Mouse (Mus musculus) midbrain, embryonic 12.5 days (tissue): ENCODE results near the gene Impdh1. TPM values are rescaled to one million over a fixed set of nuclear protein-coding genes. Genes with fewer than 3 reads are reported as not detected.

Source experiments
- ATAC-seq: fragments of 200-750 bp; cut with Nextera tagmentation; 2 replicates; pipeline ENCODE4 v1.8.0; 2017; ENCODE audit warnings: low read depth, moderate TSS enrichment, moderate library complexity; ENCODE audit not compliant: low FRiP score
- H3K27ac ChIP-seq: fragments of 300-500 bp; sonication (generic); replicated peaks from 2 replicates; pipeline ENCODE4 v1.5.1; 2016; ENCODE audit warnings: mild to moderate bottlenecking
- H3K27me3 ChIP-seq: fragments of 300-500 bp; sonication (generic); 2 replicates; pipeline ENCODE4 v1.6.1; 2016; ENCODE audit warnings: mild to moderate bottlenecking
- H3K36me3 ChIP-seq: fragments of 300-500 bp; sonication (generic); 2 replicates; pipeline ENCODE4 v1.6.1; 2016
- H3K4me1 ChIP-seq: fragments of 300-500 bp; sonication (generic); 2 replicates; pipeline ENCODE4 v1.6.1; 2016
- H3K4me2 ChIP-seq: fragments of 300-500 bp; sonication (generic); replicated peaks from 2 replicates; pipeline ENCODE4 v1.6.1; 2016; ENCODE audit warnings: mild to moderate bottlenecking, moderate library complexity
- H3K4me3 ChIP-seq: fragments of 300-500 bp; sonication (generic); 2 replicates; pipeline ENCODE4 v1.5.1; 2016; ENCODE audit warnings: mild to moderate bottlenecking
- H3K9ac ChIP-seq: fragments of 300-500 bp; sonication (generic); replicated peaks from 2 replicates; pipeline ENCODE4 v1.6.1; 2016; ENCODE audit warnings: mild to moderate bottlenecking, moderate library complexity
- H3K9me3 ChIP-seq: fragments of 300-500 bp; sonication (generic); 2 replicates; pipeline ENCODE4 v1.6.1; 2016; ENCODE audit warnings: mild to moderate bottlenecking
- WGBS: fragments of 180-500 bp; shearing (Covaris S2); methylation state at CpG from one replicate; pipeline ENCODE4 v1.1.7; 2016; 5-methylcytosine and 5-hydroxymethylcytosine counted together
- polyA plus RNA-seq: library from polyadenylated mRNA; unstranded; fragments of >200 nt; fragmentation: Nextera tagmentation; extraction: Ambion mirVana; gene quantifications from 2 replicates; pipeline ENCODE4 v1.2.1, GENCODE M21; 2016

Gene Impdh1
- polyA plus RNA-seq, 1 experiment from 2014 or later: 50.2 TPM

DNA sequence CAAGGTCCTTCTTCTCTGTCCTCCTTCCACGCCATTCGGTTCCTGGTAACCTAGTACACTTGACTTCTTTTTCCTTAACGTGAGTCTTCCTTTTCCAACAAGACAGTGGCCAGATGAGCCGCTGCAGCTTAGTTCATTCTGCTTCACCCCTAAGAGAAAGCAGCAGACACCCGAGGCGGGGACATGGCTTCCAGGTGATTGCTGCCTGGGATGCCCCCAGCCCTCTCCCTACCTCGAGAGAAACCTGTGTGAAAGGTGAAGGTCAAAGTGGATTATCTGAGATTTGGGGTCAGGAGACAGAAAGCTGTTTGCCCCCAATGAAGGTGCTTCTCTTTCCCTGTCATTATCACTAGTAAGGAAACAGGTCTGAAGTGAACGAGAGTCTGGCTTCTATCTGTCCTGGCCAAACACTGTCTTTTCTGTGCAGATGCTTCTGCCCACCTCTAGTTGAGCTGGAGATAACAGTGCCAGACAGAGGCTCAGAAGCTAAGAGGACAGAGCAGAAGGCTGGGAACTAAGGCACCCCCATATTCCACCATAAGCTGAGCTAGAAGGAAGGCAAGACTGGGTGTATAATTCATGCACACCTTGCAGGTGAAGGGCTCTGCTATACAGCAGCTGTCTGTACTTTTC lies 16.8 kb downstream of the Impdh1 start:
- ATAC-seq: no peak
- peak overlapping the region; percentile 35; the same call in 1 of the 2 replicates for H3K9ac ChIP-seq

DNA sequence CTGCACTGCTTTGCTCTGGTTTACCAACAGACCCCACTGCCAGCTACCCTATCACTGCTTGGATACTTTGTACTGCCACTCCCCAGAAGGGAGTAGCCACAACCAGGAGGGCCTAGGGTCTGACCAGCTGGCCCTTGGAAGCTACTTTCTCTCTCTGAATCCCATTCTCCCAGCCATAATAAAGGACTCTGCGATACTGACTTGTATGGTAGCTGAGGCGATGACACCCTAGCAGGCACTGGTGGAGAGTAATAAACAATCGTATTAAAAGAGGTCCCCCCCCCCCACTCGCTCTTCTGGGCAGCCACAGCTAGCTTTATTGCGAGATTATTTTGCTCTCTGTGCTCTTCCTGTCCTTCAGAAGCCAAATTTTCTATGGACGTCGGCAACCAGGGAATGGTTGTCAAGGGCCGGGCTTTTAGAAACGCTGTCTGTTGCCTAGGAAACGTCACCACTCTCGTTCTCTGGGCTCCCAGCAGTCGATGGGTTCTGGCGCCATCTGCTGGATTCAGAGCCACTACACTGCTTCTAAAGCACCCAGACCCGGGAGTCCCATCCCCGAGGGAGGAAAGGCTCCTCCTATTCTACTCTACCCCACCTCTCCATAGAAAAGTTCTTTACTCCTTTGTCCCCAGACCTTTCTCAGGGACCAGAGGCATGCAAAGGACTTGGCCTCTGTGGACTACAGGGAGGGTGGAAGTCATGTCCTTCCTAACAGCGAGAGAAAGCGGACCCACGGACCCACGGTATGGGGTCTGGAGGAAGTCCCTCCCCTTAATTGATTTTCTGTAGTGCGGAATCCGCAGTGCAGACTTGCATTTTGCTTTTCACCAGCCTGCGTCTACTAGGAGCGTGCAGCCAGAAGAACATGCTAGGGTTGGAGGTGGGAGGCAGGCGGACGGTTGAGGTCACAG lies 17.6 kb downstream of the Impdh1 start:
- Histone ChIP-seq H3K9me3 (no peaks in the 10 kb centered on the region), H3K27me3 (peaks cover 36% of the 10 kb centered on the region), H3K4me1 (peaks cover 16% of the 10 kb centered on the region; the same call in 1 of the 2 replicates), H3K4me3 (peak overlapping the region; percentile 37), H3K9ac (peak overlapping the region; percentile 35; the same call in 1 of the 2 replicates), H3K36me3 (peaks cover 25% of the 10 kb centered on the region), H3K27ac (peak overlapping the region; percentile 35; the same call in 1 of the 2 replicates), H3K4me2 (peak overlapping the region; percentile 62)
- ATAC-seq: peak; percentile 85
- 10% methylated on average over 25 of the region's 25 CpGs for WGBS

More for the DNA sequence above, 16.8 kb downstream of the Impdh1 start:
- peaks cover 33% of the 10 kb centered on the region for H3K36me3 ChIP-seq
- peaks cover 32% of the 10 kb centered on the region for H3K27me3 ChIP-seq
- H3K9me3 ChIP-seq: no peaks in the 10 kb centered on the region
- H3K4me2 ChIP-seq: peak overlapping the region; percentile 62
- 47% methylated on average over 8 of the region's 8 CpGs for WGBS
- peak overlapping the region; percentile 37 for H3K4me3 ChIP-seq
- H3K4me1 ChIP-seq: peaks cover 16% of the 10 kb centered on the region; the same call in 1 of the 2 replicates
- H3K27ac ChIP-seq: no peak overlapping the region

DNA sequence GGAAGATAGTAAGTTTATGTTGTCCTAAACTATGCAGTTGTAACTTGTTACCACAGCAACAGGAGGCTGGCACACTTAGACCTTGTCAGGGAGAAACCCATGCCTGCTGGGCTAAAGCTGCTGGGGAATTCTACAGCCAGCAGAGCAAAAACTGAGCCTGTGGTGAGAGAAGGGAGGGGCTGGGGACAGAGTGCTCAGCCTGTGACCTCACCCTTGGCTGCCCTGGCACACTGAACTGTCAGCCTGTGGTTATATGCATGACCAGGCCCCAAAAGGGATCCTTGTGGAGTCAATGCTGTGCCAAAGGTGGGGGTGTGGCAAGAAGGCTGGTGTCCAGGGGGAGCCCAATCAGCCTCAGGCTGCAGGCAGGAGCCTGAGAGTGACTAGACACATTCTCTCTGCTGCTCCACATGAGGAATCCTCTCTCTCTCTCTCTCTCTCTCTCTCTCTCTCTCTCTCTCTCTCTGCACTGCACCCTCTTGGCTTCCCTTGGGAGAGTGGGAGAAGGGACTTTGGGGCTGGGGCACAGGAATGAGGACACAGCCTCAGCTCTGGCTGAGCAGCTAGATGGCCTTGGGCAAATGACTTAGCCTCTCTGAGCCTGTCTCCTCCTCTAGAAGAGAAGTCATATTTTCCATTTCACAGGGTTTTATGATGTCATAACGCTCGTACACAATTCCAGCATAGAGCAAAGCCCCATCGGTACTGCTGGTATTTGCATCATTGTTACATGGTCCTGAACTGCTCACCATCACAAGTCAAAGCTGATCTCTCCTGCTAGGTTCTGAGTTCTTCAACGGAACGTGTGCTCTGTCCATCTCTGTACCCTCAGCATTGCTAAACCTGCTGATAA lies 20.1 kb downstream of the Impdh1 start:
- H3K4me3 ChIP-seq: no peak overlapping the region
- H3K4me2 ChIP-seq: no peak overlapping the region
- 78% methylated on average over 5 of the region's 5 CpGs for WGBS
- H3K27ac ChIP-seq: no peak overlapping the region
- ATAC-seq: no peak
- peaks cover 48% of the 10 kb centered on the region for H3K27me3 ChIP-seq
- no peaks in the 10 kb centered on the region for H3K9me3 ChIP-seq
- no peak overlapping the region for H3K9ac ChIP-seq
- peaks cover 9% of the 10 kb centered on the region for H3K36me3 ChIP-seq
- peaks cover 22% of the 10 kb centered on the region; the same call in 1 of the 2 replicates for H3K4me1 ChIP-seq

DNA sequence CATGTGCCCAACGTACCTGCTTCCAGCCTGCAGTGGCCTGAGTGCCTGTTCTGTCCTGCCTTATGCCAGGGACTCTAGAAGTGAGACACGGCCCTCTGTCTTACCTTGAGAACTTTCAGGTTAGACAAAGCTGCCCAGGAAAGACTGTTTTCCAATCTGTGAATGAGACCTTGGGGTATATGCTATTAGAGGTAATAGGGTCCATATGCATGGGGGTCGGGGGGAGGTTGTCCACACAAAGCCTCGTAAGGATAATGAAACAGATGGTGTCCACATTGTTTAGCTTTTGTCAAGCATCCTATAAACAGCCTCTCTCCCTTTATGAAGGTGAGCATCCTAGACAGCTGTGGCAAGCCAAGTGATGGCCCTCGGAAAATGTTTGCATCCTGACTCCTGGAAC lies 21.0 kb downstream of the Impdh1 start:
- no peak for ATAC-seq
- WGBS: 78% methylated on average over 5 of the region's 5 CpGs

DNA sequence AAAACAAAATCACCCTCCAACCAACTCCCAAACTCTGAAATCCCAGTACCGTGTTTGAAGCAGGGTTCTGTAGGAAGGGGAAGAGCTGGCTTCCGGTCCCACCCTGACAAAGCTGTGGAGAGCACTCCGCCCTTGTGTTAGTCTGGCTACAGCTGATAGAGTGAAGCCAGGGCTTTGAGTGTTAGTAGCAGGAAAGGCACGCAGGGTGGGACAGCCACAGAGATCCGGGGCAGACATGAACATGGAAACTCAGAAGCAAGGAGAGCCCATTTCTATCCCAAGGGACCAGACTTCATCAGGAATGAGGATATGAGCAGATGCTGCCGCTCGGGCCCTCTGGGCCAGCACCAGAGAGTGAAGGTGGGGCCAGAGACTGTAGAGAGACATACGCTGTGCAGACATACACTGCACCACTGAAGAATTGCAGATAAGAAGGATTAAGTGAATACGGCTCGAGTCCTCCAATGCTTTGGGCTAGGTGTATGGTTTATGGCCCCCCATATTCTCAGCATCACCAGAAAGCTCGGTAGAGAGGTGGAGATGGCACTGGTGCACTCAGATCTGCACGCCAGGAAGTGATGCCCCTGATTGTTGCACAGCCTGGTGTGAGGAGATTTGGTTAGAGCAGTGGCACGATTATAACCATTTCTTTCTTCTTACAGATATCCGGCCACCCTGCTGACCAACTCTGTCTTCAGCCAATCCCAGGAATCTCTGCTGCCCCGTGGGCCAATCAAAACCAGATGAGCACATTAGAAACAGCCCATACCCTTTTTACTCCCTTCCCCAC lies 22.0 kb downstream of the Impdh1 start:
- no peaks in the 10 kb centered on the region for H3K36me3 ChIP-seq
- H3K9me3 ChIP-seq: no peaks in the 10 kb centered on the region
- no peak for ATAC-seq
- no peak overlapping the region for H3K4me3 ChIP-seq
- peaks cover 21% of the 10 kb centered on the region; the same call in 1 of the 2 replicates for H3K4me1 ChIP-seq
- no peak overlapping the region for H3K9ac ChIP-seq
- H3K4me2 ChIP-seq: no peak overlapping the region
- 74% methylated on average over 15 of the region's 15 CpGs for WGBS
- peaks cover 37% of the 10 kb centered on the region for H3K27me3 ChIP-seq
- H3K27ac ChIP-seq: no peak overlapping the region

More for the DNA sequence above, 21.0 kb downstream of the Impdh1 start:
- peaks cover 22% of the 10 kb centered on the region; the same call in 1 of the 2 replicates for H3K4me1 ChIP-seq
- no peaks in the 10 kb centered on the region for H3K9me3 ChIP-seq
- peaks cover 47% of the 10 kb centered on the region for H3K27me3 ChIP-seq
- H3K27ac ChIP-seq: no peak overlapping the region
- no peak overlapping the region for H3K4me3 ChIP-seq
- 0 out of 2 replicates have a peak, but pooled peaks cover under 1% of the 10 kb centered on the region for H3K36me3 ChIP-seq
- H3K9ac ChIP-seq: no peak overlapping the region
- H3K4me2 ChIP-seq: no peak overlapping the region

DNA sequence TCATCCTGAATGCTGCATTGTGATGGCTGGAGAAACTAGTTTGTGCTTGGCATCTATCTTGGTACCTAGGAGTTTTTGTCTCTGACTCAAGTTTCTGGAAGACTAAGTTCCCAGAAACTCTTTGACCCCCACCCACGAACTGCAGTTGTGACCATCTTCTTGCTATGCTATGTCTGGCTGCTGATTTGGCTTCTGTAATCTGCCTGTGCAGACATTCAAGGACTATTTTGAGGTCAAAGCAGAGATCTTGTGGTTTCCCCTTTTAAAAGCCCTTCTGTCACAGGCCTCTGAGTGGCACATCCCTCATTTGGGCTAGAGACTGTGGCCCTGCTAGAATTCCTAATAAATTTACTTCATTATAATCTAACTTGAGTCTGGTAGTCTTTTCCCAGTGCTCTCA lies 28.2 kb downstream of the Impdh1 start:
- Histone ChIP-seq H3K27me3 (peaks cover 23% of the 10 kb centered on the region), H3K27ac (no peak overlapping the region), H3K9me3 (no peaks in the 10 kb centered on the region), H3K36me3 (no peaks in the 10 kb centered on the region), H3K4me3 (no peak overlapping the region), H3K4me2 (no peak overlapping the region), H3K9ac (no peak overlapping the region), H3K4me1 (peaks cover 7% of the 10 kb centered on the region; the same call in 1 of the 2 replicates)
- 81% methylated on average over 1 of the region's 1 CpGs for WGBS
- no peak for ATAC-seq

DNA sequence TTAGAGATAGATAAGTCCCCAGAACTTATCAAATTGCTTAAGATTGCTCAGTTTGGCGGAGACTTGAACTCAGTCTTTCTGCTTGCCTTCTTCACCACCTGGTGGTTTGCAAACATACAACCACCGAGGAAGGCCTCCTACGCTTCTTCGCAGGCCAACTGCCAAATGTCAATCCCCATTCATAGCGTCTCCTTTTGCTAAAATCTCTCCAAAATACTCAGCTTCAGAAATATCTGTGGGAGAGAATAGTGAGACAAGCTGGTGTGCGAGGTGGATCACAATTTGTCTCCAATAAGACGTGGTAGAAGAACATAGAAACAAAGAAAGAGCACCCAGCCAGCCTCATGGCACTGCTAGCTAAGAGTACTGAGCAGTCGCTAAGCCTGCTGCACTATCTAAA lies 36.3 kb downstream of the Impdh1 start:
- Histone ChIP-seq H3K4me2 (peak overlapping the region; percentile 90), H3K27me3 (peaks cover 55% of the 10 kb centered on the region), H3K36me3 (no peaks in the 10 kb centered on the region), H3K9me3 (no peaks in the 10 kb centered on the region), H3K4me3 (peak overlapping the region; percentile 65), H3K27ac (0 out of 2 replicates have a peak overlapping the region, but pooled peaks have one; percentile 81), H3K9ac (peak overlapping the region; percentile 83; the same call in 1 of the 2 replicates), H3K4me1 (peaks cover 18% of the 10 kb centered on the region)
- 50% methylated on average over 8 of the region's 8 CpGs for WGBS
- ATAC-seq: no peak

DNA sequence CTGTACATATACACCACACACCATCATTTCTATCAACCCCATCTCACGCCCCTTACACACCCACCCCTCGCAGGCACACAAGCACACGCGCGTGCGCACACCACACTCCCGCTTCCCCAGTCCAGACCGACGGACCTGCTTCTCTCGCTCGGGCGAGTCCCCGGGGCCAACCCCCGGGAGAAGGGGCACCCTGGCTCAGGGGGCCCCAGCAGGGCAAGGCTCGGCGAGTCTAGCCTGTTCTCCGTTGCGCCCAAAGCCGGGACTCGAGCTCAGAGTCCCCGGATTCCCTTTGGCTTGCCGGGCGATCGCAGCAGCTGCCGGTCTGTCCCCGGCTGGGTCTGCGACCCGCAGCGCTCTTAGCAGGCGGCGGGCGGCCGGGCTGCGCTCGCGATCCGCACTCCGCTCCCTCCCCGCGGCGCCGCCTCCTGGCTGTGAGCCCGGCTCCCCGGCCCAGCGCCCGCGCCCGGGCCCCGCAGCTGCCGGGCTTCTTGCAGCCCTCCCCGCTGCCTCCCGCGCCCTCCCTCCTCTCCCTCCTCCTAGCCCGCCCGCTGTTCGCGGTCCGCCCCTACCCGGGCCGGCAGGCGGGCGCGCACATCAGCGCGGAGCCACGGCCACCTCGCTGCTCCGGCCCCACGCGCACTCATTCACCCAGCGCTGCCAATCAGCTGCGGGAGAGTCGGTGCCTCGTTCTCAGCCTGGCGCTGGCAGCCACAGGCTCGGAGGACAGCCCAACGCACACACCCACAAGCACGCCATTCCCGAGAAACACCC lies 37.1 kb downstream of the Impdh1 start, which contains the start of gene Prrt4:
Gene Prrt4 (minus strand): TSS at position 697 of the 771 bp plus-strand sequence.
- Histone ChIP-seq H3K27ac (peak within 1 kb of the TSS; percentile 81), H3K4me3 (peak within 1 kb of the TSS; percentile 65), H3K4me2 (peak within 1 kb of the TSS; percentile 90), H3K9ac (peak within 1 kb of the TSS; percentile 83), H3K27me3 (peaks cover 63% of the 10 kb centered on the region), H3K9me3 (no peaks in the 10 kb centered on the region), H3K4me1 (peaks cover 18% of the 10 kb centered on the region), H3K36me3 (no peaks in the 10 kb centered on the region)
- under 1% methylated on average over 49 of the region's 79 CpGs for WGBS
- peak; percentile 81 for ATAC-seq

DNA sequence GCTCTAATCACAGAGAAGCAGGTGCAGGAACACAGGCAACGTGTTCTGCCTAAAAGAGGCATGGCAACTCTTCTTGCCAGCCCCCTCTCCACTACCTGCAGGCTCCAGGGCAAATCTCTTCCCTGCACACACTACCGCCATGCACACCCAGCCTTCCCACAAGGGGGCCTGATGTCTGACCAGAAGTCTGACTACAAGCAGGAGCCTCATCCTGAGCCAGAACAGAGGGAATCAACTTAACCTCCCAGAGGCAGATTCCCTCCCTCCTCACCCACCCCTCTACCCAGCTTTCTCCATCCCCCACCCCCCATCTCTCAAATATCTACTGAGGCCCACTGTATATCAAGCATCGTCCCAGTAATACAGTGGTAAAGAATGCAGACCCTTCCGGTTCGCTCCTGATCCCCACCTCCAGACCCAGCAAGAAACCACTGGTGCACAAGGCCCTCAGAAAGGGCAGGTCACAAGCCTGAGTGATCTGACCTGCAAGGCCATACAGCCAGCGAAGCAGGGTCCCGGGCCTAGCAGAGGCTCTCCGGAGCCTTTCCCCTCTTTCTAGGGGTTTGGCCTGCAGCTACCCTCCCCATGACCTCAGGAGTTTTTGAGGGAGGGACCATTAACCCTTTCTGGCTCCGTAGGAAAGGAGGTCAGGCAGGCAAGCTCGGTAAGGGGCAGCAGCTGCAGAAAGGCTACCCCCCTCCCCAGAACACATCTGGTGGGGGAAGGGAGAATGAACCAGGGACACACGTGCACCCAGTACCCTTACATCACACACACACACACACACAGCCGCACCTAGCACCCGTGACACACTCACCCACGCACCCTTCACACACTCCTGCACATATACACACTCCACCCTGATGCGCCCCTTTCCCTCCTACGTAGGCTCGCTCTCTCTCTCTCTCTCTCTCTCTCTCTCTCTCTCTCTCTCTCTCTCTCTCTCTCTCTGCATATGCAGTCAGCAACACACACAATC lies 38.0 kb downstream of the Impdh1 start:
- H3K27ac ChIP-seq: peak overlapping the region; percentile 81; the same call in 1 of the 2 replicates
- no peak; the same call in 1 of the 2 replicates for ATAC-seq
- peak overlapping the region; percentile 65 for H3K4me3 ChIP-seq
- peaks cover 18% of the 10 kb centered on the region for H3K4me1 ChIP-seq
- no peaks in the 10 kb centered on the region for H3K36me3 ChIP-seq
- 12% methylated on average over 17 of the region's 17 CpGs for WGBS
- H3K9me3 ChIP-seq: no peaks in the 10 kb centered on the region
- peak overlapping the region; percentile 90 for H3K4me2 ChIP-seq
- H3K9ac ChIP-seq: peak overlapping the region; percentile 83
- H3K27me3 ChIP-seq: peaks cover 71% of the 10 kb centered on the region
